Mouse (Mus musculus): ENCODE results near the gene Erich4.

Erich4 gene

DNA sequence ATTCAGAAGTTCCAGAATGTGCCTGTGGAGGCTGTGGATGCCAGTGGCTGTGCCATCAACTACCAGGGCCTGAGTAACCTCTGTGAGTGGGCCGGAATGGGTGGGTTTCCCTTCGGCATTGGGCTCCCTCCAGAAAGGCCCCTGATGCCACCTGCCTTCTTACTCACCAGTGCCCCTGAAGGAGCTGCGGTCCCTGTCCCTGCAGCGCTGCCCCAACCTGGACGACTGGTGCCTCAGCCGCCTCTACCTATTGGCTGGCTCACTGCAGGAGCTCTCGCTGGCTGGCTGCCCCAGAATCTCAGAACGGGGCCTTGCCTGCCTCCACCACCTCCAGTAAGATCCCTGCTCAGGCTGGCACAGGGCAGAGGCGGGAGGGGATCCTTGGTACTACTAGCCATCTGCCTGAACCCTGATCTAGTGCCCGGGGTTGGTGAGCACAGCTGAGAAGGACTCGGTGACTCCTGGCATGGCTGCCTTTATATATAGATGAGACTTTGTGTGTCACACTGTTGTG is 8.2 kb upstream of the Erich4 start:
- DNase-seq = peak; percentile 94

- peak; percentile 78 for DNase-seq
Observed at GRCm38 (mm10) chr7:25620751-25621150, 5.1 kb upstream of the Erich4 start.

DNA sequence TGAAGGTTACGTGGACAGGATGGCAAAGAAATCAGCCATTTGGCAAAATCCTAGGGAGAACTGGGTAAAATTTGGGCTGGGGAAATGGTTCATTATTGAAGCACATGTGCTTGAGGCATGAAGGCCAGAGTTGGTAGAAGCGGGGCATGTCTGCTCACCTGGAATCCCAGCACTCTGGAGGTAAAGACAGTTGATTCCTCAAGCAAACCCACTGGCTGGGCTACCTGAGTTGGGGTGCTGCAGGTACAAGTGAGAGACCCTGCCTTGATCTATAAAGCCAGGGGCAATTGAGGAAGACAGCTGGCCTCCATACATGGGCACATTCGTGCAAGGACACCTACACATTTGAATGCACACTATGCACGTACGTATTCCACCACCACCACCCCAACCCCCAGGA is 4.4 kb upstream of the Erich4 start:
- peak; percentile 84 for DNase-seq

GRCm38 (mm10) chr7:25619722-25619991 is 4.0 kb upstream of the Erich4 start:
- DNase-seq = no peak

GRCm38 (mm10) chr7:25618865-25619721 is 3.4 kb upstream of the Erich4 start, which contains the start of gene Dmac2:
Gene Dmac2 (plus strand): TSS chr7:25619414.
- peak; percentile 99 for DNase-seq

DNA sequence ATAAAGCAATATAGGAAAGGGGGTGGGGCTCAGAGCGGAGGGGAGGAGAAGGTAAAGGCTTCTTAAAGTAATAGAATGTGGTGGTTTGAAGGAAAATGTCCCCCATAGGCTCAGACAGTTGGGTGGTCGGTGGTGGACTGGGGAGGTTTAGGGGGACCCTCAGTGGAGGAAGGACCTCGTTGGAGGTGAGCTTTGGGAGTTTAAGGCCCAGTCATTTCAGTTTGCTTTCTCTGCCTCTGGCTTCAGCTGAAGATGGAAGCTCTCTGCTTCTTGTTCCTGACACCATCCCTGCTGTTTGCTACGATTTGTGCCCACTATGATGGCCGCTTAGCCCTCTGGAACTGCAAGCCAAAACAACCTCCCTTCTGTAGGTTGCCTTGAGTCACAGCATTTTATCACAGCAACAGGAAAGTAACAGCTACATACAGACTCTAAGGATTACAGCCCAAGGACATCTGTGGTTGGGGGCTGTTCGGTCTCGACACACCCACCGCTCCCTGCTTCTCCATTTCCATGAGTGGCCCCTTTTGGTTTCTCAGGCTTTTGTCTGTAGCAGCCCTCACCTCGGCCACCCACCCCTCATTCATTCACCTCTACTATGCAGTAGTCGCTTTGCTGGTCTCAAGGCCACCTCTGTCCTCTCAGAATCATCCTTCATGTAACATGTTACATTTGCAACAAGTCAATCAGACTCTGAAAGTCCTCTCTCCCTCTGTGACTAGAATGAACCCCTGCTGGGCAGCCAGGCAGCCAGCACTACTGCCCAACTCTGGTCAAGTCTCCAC is 1.9 kb upstream of the Erich4 start:
- peak; percentile 77 for DNase-seq

DNA sequence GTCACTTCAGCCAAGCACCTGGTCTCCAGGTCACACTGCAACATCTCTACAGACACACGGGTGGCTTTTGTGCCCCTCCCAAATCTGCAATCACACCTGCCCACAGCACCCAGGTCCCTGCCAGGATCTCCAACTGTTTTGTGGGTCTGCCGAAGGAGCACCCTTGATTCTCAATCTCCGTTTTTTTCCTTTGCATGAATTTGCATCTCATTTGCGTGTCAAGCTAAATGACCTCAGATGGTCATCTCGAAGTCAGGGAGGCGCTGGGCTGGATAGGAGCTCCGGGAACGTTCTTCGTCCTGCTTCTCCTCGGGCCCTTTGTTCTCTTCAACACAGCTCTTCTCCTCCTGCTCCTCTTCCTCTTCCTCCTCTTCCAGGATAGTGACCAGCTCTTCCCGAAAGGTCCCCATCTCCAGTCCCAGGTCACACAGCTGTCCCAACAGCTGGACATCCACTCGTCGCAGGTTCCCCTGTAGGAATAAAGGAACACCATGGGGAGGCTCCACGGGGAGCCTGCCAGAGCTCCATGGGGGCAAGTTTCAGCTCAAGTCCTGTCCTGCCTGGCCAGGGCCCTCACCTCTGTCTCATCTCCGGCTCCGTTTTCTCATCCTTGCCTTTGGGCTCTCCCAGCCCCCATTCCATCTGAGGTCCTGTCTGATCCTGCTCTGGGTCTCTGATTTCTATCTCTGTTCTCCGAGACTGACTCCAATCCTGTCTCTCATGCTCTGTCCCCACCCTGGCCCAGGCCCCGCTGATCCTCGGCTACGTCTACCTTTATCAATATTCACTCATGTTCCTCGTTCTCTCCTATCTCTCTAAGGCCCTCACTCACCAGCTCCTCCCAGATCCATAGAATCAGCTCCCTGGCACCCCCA is 624 bp downstream of the Erich4 start:
- peak; percentile 88 for DNase-seq

- peak; percentile 78 for DNase-seq
Observed at GRCm38 (mm10) chr7:25614086-25614485, 1.6 kb downstream of the Erich4 start.

DNA sequence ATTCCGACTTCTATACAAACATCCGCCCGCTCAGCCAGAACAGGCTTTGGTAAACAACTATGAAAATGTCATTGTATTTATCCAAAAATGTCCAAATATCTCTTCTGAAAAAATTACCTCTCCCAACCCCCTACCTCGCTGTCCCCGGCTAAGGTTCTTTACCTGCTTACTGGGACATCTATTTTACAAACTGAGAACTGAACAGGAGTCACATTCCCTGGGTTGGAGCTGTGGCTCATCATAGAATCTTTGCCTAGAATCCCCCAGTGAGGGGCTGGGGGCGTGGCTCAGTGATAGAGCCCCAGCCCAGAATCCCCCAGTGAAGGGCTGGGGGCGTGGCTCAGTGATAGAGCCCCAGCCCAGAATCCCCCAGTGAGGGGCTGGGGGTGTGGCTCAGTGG is 4.2 kb downstream of the Erich4 start:
- DNase-seq = peak; percentile 75

GRCm38 (mm10) chr7:25610056-25610455 is 5.6 kb downstream of the Erich4 start:
- peak; percentile 89 for DNase-seq

DNA sequence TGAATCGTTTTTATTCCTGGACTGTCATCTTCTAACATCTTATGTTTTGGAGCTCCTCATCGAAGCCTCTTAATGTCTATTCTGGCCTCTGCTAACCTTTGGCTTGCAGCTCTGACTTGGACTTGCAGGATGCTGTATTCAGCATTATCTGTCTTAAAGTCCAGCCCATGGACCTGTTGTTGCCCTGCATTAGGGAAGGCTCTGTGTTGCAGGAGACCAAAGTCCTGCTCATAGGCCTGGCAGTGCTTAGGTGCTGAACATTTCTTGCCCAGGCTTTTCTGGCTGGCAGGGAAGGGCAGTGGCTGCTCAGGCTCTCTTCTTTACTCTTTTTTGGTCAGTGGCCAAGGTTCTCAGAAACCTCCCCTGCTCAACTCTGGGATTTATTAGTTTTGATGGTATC is 8.5 kb downstream of the Erich4 start:
- DNase-seq = peak; percentile 40

DNA sequence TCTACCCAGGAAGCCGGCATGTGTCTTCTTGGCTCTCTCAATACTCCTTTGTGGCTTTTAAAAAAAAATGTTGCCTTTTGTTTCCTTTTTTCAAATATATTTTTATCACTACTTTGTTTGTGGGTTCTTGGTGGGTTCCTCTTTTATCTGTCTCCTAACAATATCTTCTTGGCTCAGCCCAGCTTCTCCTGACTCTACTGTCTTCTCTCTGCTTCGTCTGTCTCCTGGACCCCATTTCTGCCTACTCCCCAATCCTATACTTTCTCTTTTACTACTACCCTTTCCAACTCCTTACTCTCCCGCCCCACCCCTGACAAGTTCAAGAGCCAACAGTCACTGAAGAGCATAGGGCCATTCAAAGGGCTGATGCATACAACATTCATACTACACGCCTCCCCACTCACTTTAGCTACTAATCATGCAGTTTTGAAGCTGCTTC is 9.0 kb downstream of the Erich4 start:
- peak; percentile 88 for DNase-seq

DNA sequence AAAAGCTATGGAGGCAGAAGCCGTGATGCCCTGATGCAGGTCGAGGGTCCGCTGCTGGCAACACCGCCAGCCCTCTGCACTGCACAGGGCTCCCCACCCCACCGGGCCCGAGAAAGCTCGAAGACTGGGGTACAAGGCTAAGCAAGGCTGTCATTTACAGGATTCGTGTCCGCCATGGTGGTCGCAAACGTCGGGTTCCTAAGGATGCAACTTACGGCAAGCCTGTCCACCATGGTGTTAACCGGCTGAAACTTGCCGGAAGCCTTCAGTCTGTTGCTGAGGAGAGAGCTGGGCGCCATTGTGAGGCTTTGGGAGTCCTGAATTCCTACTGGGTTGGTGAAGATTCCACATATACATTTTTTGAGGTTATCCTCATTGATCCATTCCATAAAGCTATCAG is 14.3 kb downstream of the Erich4 start:
- peak; percentile 78 for DNase-seq

- peak; percentile 68 for DNase-seq
Observed at GRCm38 (mm10) chr7:25600666-25601065, 15.0 kb downstream of the Erich4 start.

DNA sequence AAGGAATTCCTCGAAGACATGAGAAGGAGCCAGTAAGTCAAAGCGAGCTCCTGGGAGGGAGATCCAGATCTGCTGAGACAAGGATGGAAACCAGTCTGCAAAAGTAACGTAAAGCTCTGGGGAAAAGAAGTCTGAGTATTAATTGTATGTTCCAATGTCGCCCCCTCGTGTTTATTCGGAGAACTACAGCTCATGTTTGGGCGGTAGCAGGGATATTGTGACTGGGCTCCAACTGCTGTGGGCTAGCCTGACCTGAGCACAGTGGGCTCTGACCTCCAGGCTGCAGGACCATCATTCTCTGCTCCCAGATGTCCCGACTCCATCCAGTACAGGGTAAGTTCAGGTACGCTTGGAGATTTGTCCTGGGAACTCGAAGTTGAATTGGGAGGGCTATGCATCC is 16.0 kb downstream of the Erich4 start:
- peak; percentile 94 for DNase-seq

GRCm38 (mm10) chr7:25593859-25594258 is 21.8 kb downstream of the Erich4 start:
- no peak for DNase-seq

DNA sequence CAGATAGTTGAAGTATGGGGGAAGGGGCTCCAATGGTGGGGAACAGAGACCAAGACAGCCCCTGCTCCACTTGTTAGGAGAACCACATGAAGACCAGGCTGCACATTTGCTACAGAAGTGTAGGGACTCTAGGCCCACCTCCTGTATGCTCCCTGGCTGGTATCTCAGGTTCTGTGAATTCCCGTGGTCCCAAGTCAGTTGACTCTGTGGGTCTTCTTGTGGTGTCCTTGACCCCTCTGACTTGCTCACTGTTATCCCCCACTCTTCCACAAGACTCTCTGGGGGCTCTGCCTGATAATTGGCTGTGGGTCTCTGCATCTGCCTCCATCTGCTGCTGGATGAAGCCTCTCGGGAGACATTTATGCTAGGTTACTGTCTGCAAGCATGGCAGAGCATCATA is 24.5 kb downstream of the Erich4 start:
- DNase-seq = peak; percentile 71

GRCm38 (mm10) chr7:25585351-25586204 is 30.1 kb downstream of the Erich4 start:
- peak; percentile 75 for DNase-seq

DNA sequence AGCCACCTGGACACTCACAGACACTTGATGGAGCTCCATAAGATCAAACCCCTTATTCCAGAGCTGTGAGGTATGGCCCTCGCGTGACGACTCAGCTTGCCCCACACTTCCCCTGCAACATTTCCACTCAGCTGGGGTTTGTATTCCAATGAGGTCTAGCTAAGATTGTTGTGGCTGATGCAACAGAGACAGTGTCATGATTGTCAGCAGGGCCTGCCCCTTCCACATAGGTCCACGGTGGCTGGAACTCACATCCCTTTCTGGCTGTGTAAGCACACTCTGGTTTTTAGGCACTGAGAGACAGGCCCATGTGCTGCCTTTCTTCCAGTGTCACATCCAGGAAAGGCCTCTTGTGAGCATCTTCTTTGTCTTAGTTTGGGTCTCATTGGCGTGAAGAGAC is 31.0 kb downstream of the Erich4 start:
- peak; percentile 72 for DNase-seq

GRCm38 (mm10) chr7:25582301-25582810 is 33.3 kb downstream of the Erich4 start:
- DNase-seq = peak; percentile 87

GRCm38 (mm10) chr7:25579441-25579840 is 36.3 kb downstream of the Erich4 start:
- peak; percentile 59 for DNase-seq

Measured in heart, adult 11 months (tissue).